Mouse (Mus musculus): Measurements from ENCODE around the gene Ppat.

DNA sequence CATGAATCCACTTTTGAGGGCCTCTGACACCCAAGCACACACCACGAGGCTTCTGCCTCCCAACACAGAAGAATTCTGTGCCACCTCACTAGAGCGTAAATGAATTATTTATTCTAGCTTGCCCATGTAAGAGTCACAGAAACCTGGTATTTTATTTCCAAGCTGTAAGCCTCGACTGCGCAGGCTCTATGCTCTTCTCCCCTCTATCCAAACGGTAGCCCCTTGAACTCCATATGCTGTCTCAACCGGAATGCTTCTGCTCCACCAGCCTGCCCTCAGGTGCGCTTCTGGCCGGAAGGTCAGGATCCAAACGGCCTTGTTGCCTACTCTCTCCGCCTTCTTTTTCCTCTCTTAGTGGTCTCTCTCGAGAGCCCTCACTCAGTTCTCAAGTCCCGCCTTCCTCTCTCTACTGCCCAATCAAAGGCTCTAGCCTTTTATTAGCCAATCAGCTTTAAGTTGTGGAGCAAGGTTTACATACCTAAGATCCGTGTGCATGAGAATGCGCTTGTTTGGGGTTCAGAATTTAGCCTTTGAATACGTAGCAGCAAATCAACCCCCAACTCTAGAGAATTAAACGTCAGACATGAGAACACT lies 82.6 kb downstream of the Ppat start:
- TF ChIP-seq CTCF (IDR thresholded peaks at IDR 0.05; ENCODE audit: low read depth, low read length) (no peak), GATA1 (IDR thresholded peaks at IDR 0.05; ENCODE audit: borderline replicate concordance, low read length) (no peak), POLR2AphosphoS5 (IDR thresholded peaks at IDR 0.05; ENCODE audit: insufficient replicate concordance, low read depth, low read length) (no peak), TAL1 (conservative IDR thresholded peaks at IDR 0.05; ENCODE audit: low read depth, low read length) (no peak)
